18 mouse cellular contexts compared by ENCODE assay signal in genomic region chrX:12306940-12307339, GRCm38 (mm10).
"Had no signal": no experiment of that assay in that cellular context is flagged by ENCODE, and none has a peak within 500 bp of the region (broad histone marks: within the 10 kb centered on the region; RNA-seq: fewer than 3 reads in every experiment).

No protein-coding gene starts in this region.

- DNase-seq: kidney, postnatal 25 days; layer of hippocampus, adult 9-11 months; liver; lung, adult 18-20 months; lung, postnatal 10 days; lung, postnatal 36 days; thymus, adult 18-20 months; thymus, postnatal 36 days had no signal

- H3K4me3 ChIP-seq: layer of hippocampus, adult 2 months; limb, embryonic 10.5 days; limb, embryonic 13.5 days; liver, embryonic 12.5 days; liver, embryonic 15.5 days; lung, embryonic 15.5 days; megakaryocyte, embryonic 14.5 days had no signal

- ATAC-seq: liver, embryonic 12.5 days; midbrain, embryonic 16.5 days had no signal

- H3K27ac ChIP-seq: kidney, postnatal 0 days; layer of hippocampus, adult 2 months; limb, embryonic 10.5 days; limb, embryonic 13.5 days; liver, embryonic 12.5 days; liver, embryonic 15.5 days; lung, embryonic 15.5 days had no signal

- H3K9ac ChIP-seq: limb, embryonic 13.5 days; liver, embryonic 12.5 days; liver, embryonic 15.5 days; lung, embryonic 15.5 days had no signal

- H3K4me1 ChIP-seq: limb, embryonic 10.5 days; lung, embryonic 15.5 days; megakaryocyte, embryonic 14.5 days had no signal

- H3K27me3 ChIP-seq: liver, embryonic 15.5 days; lung, embryonic 15.5 days had no signal

- H3K9me3 ChIP-seq: limb, embryonic 10.5 days; limb, embryonic 13.5 days; liver, embryonic 12.5 days; liver, embryonic 15.5 days; lung, embryonic 15.5 days; megakaryocyte, embryonic 14.5 days had no signal

- H3K4me2 ChIP-seq: limb, embryonic 13.5 days; liver, embryonic 12.5 days; liver, embryonic 15.5 days; lung, embryonic 15.5 days; midbrain, embryonic 11.5 days had no signal

- H3K36me3 ChIP-seq: limb, embryonic 10.5 days; limb, embryonic 13.5 days; liver, embryonic 12.5 days; liver, embryonic 15.5 days; lung, embryonic 15.5 days had no signal
